Mouse (Mus musculus) G1E (cell line): ENCODE results near the gene Mrpl21. TPM values are rescaled to one million over a fixed set of nuclear protein-coding genes. Genes with fewer than 3 reads are reported as not detected.

ENCODE experiments used
- ATAC-seq: 2 replicates; pipeline ENCODE4 v1.8.0; 2016; ENCODE audit warnings: mild to moderate bottlenecking; ENCODE audit not compliant: insufficient number of reproducible peaks, poor library complexity, low FRiP score, severe bottlenecking; ENCODE audit errors: extremely low read depth
- DNase-seq: peaks from one replicate; pipeline ENCODE4 v3.0.0; 2012; ENCODE audit warnings: low spot score
- H3K27me3 ChIP-seq: 2 replicates; pipeline ENCODE4 v1.6.1; 2012; ENCODE audit warnings: mild to moderate bottlenecking, low read length, inconsistent platforms; ENCODE audit not compliant: insufficient read depth
- H3K36me3 ChIP-seq: replicated peaks from 2 replicates; pipeline ENCODE3; 2012; ENCODE audit warnings: mild to moderate bottlenecking, inconsistent platforms
- H3K4me1 ChIP-seq: 2 replicates; pipeline ENCODE4 v1.6.1; 2012; ENCODE audit warnings: low read depth, low read length, inconsistent platforms, mixed read lengths; ENCODE audit not compliant: insufficient read depth
- H3K4me3 ChIP-seq: 2 replicates; pipeline ENCODE4 v1.5.1; 2012; ENCODE audit warnings: low read depth, mild to moderate bottlenecking, inconsistent platforms, low read length, moderate library complexity, mixed read lengths
- H3K9me3 ChIP-seq: replicated peaks from 2 replicates; pipeline ENCODE4 v1.6.1; 2012; ENCODE audit warnings: inconsistent platforms
- CTCF ChIP-seq: IDR thresholded peaks from 2 replicates; pipeline ENCODE4 v1.5.1; 2012; ENCODE audit warnings: low read depth, low read length, inconsistent platforms, mixed read lengths
- GATA1 ChIP-seq: IDR thresholded peaks from 2 replicates; pipeline ENCODE4 v1.6.1; 2012; ENCODE audit warnings: borderline replicate concordance, low read length, inconsistent platforms, mixed read lengths
- GATA2 ChIP-seq: IDR thresholded peaks from 2 replicates; pipeline ENCODE4 v1.6.1; 2012; ENCODE audit warnings: low read depth, low read length, inconsistent platforms, borderline replicate concordance
- POLR2AphosphoS5 ChIP-seq: IDR thresholded peaks from 2 replicates; pipeline ENCODE4 v1.6.1; 2012; ENCODE audit warnings: low read depth, low read length, inconsistent platforms; ENCODE audit not compliant: insufficient replicate concordance
- TAL1 ChIP-seq: conservative IDR thresholded peaks from 2 replicates; pipeline ENCODE4 v1.6.1; 2012; ENCODE audit warnings: low read depth, low read length, inconsistent platforms, mixed read lengths
- polyA plus RNA-seq: library from polyadenylated mRNA; stranded (reverse); fragments of >175 nt; gene quantifications from 2 replicates; pipeline ENCODE4 v1.2.3, GENCODE M21; 2012
- total RNA-seq, 2 experiments: library from RNA; stranded (forward) in 1 of 2; stranded (reverse) in 1 of 2; fragments of 200-1000 nt in 1 of 2; fragments of >200 nt in 1 of 2; fragmentation: Nextera tagmentation in 1 of 2; gene quantifications; 2 replicates each; pipeline ENCODE4 v1.2.3; 2014 to 2017

Mrpl21 gene
- total RNA-seq (2014; fragmentation: Nextera tagmentation) (54.5 and 57.3 TPM in 2 replicates), total RNA-seq (2017) (92.9 and 105 TPM in 2 replicates), polyA plus RNA-seq (6.9 and 27.4 TPM in 2 replicates)

GRCm38 (mm10) chr19:3282572-3283467 lies at the start of gene Mrpl21, which contains the start of gene Ighmbp2:
Gene Mrpl21, plus strand, starts transcription at chr19:3282901.
Gene Ighmbp2, minus strand, starts transcription at chr19:3283017.
- DNase-seq, result peak; percentile 73
- TF ChIP-seq POLR2AphosphoS5, result 0 out of 2 replicates have a peak, but pooled peaks have one; percentile 34
- TF ChIP-seq GATA1, result no peak
- TF ChIP-seq GATA2, result no peak
- H3K9me3 ChIP-seq, result no peaks in the 10 kb centered on the region
- H3K27me3 ChIP-seq, result no peaks in the 10 kb centered on the region
- H3K4me1 ChIP-seq, result peaks cover 28% of the 10 kb centered on the region
- ATAC-seq, result peak; percentile 91
- H3K36me3 ChIP-seq, result peaks cover 77% of the 10 kb centered on the region
- H3K4me3 ChIP-seq, result peak within 1 kb of the TSS; percentile 81

- DNase-seq (peak; percentile 0), ATAC-seq (no peak)
- TF ChIP-seq CTCF (no peak), TAL1 (no peak), GATA1 (no peak), GATA2 (no peak), POLR2AphosphoS5 (no peak)
- peaks cover 54% of the 10 kb centered on the region for H3K36me3 ChIP-seq
- H3K4me1 ChIP-seq, result peaks cover 5% of the 10 kb centered on the region; the same call in 1 of the 2 replicates
- H3K9me3 ChIP-seq, result no peaks in the 10 kb centered on the region
- H3K4me3 ChIP-seq, result no peak overlapping the region
- H3K27me3 ChIP-seq, result no peaks in the 10 kb centered on the region
Measured at GRCm38 (mm10) chr19:3260016-3260415, 22.7 kb upstream of the Mrpl21 start.

- peaks cover 60% of the 10 kb centered on the region for H3K36me3 ChIP-seq
- no peak for ATAC-seq
Measured at GRCm38 (mm10) chr19:3260591-3260990, 22.1 kb upstream of the Mrpl21 start.

GRCm38 (mm10) chr19:3261336-3261735 lies 21.4 kb upstream of the Mrpl21 start:
- Histone ChIP-seq H3K4me1 (peaks cover 5% of the 10 kb centered on the region; the same call in 1 of the 2 replicates), H3K4me3 (no peak overlapping the region), H3K27me3 (no peaks in the 10 kb centered on the region), H3K9me3 (no peaks in the 10 kb centered on the region), H3K36me3 (peaks cover 68% of the 10 kb centered on the region)
- no peak for TF ChIP-seq GATA1
- no peak for TF ChIP-seq CTCF
- no peak for TF ChIP-seq POLR2AphosphoS5
- no peak for TF ChIP-seq TAL1
- no peak for TF ChIP-seq GATA2
- DNase-seq (no peak), ATAC-seq (no peak)

More at GRCm38 (mm10) chr19:3260591-3260990, 22.1 kb upstream of the Mrpl21 start:
- DNase-seq, result peak; percentile 0
- TF ChIP-seq GATA2 (no peak), CTCF (no peak)
- peaks cover 5% of the 10 kb centered on the region; the same call in 1 of the 2 replicates for H3K4me1 ChIP-seq
- H3K9me3 ChIP-seq, result no peaks in the 10 kb centered on the region
- no peaks in the 10 kb centered on the region for H3K27me3 ChIP-seq
- no peak overlapping the region for H3K4me3 ChIP-seq

- Histone ChIP-seq H3K4me3 (no peak overlapping the region), H3K4me1 (peaks cover 5% of the 10 kb centered on the region; the same call in 1 of the 2 replicates), H3K9me3 (no peaks in the 10 kb centered on the region), H3K36me3 (peaks cover 74% of the 10 kb centered on the region), H3K27me3 (no peaks in the 10 kb centered on the region)
- TF ChIP-seq GATA1 (no peak), TAL1 (no peak), POLR2AphosphoS5 (no peak), GATA2 (no peak), CTCF (no peak)
- DNase-seq (no peak), ATAC-seq (no peak)
Measured at GRCm38 (mm10) chr19:3261764-3262525, 20.8 kb upstream of the Mrpl21 start.

- no peaks in the 10 kb centered on the region for H3K9me3 ChIP-seq
- ATAC-seq (no peak), DNase-seq (no peak)
- H3K4me3 ChIP-seq, result no peak overlapping the region
- TF ChIP-seq GATA1, result no peak
- no peak for TF ChIP-seq POLR2AphosphoS5
- TF ChIP-seq TAL1, result no peak
- no peak for TF ChIP-seq CTCF
- no peak for TF ChIP-seq GATA2
- H3K36me3 ChIP-seq, result peaks cover 98% of the 10 kb centered on the region
- peaks cover 5% of the 10 kb centered on the region; the same call in 1 of the 2 replicates for H3K4me1 ChIP-seq
- no peaks in the 10 kb centered on the region for H3K27me3 ChIP-seq
Measured at GRCm38 (mm10) chr19:3264348-3264747, 18.4 kb upstream of the Mrpl21 start.
